Mouse (Mus musculus) E14TG2a.4 (cell line): ENCODE measurements around the gene Ankzf1.

ENCODE experiments used
- CTCF ChIP-seq: conservative IDR thresholded peaks from 2 replicates; pipeline ENCODE4 v1.5.1; 2014; ENCODE audit warnings: low read length
- NANOG ChIP-seq: IDR thresholded peaks from 2 replicates; pipeline ENCODE4 v1.6.1; 2014; ENCODE audit warnings: borderline replicate concordance, low read length, mixed read lengths
- POU5F1 ChIP-seq: IDR thresholded peaks from 2 replicates; pipeline ENCODE4 v1.6.1; 2014; ENCODE audit warnings: low read length, borderline replicate concordance

GRCm38 (mm10) chr1:75158990-75159389 is 33.0 kb upstream of the Ankzf1 start:
- no peak for TF ChIP-seq CTCF
- TF ChIP-seq POU5F1 = no peak
- no peak for TF ChIP-seq NANOG
